Mouse (Mus musculus): ENCODE measurements around the gene Pnmt. TPM values are rescaled to one million over a fixed set of nuclear protein-coding genes. Genes with fewer than 3 reads are reported as not detected.

Gene Pnmt
- polyA plus RNA-seq, 1 experiment from 2014 or later, result 0.15 TPM

- ATAC-seq (ENCODE audit: low FRiP score, low read depth), result no peak
- 54% methylated on average over 8 of the region's 8 CpGs for WGBS
- 0 out of 2 replicates have a peak overlapping the region, but pooled peaks have one; percentile 1 for H3K4me3 ChIP-seq
- H3K27ac ChIP-seq (replicated peaks), result peak overlapping the region; percentile 8; the same call in 1 of the 2 replicates
- H3K4me2 ChIP-seq (replicated peaks), result peak overlapping the region; percentile 26
- 0 out of 2 replicates have a peak overlapping the region, but pooled peaks have one; percentile 12 for H3K9ac ChIP-seq (replicated peaks)
- H3K36me3 ChIP-seq, result no peaks in the 10 kb centered on the region
- peaks cover 33% of the 10 kb centered on the region for H3K4me1 ChIP-seq
- peaks cover 41% of the 10 kb centered on the region for H3K27me3 ChIP-seq
- H3K9me3 ChIP-seq, result no peaks in the 10 kb centered on the region
These were observed 22.6 kb downstream of the Pnmt start for GRCm38 (mm10) chr11:98408872-98409271.

- Histone ChIP-seq H3K9ac (replicated peaks) (0 out of 2 replicates have a peak overlapping the region, but pooled peaks have one; percentile 12), H3K4me2 (replicated peaks) (peak overlapping the region; percentile 26), H3K4me1 (peaks cover 38% of the 10 kb centered on the region), H3K27ac (replicated peaks) (peak overlapping the region; percentile 8; the same call in 1 of the 2 replicates), H3K4me3 (0 out of 2 replicates have a peak overlapping the region, but pooled peaks have one; percentile 1), H3K36me3 (no peaks in the 10 kb centered on the region), H3K27me3 (peaks cover 45% of the 10 kb centered on the region), H3K9me3 (no peaks in the 10 kb centered on the region)
- WGBS, result 0% methylated on average over 9 of the region's 10 CpGs
- ATAC-seq (ENCODE audit: low FRiP score, low read depth), result peak; percentile 59; the same call in 1 of the 2 replicates
These were observed 23.1 kb downstream of the Pnmt start for GRCm38 (mm10) chr11:98409341-98409822.

GRCm38 (mm10) chr11:98412273-98412796 is 26.1 kb downstream of the Pnmt start, which contains the start of gene Erbb2:
Erbb2 (plus strand) TSS chr11:98412470.
- no peaks in the 10 kb centered on the region for H3K9me3 ChIP-seq
- peak; percentile 70 for ATAC-seq (ENCODE audit: low FRiP score, low read depth)
- H3K4me1 ChIP-seq, result peaks cover 38% of the 10 kb centered on the region
- H3K4me2 ChIP-seq (replicated peaks), result peak within 1 kb of the TSS; percentile 97
- H3K27me3 ChIP-seq, result peaks cover 43% of the 10 kb centered on the region
- under 1% methylated on average over 46 of the region's 49 CpGs for WGBS
- H3K9ac ChIP-seq (replicated peaks), result peak within 1 kb of the TSS; percentile 80
- H3K36me3 ChIP-seq, result no peaks in the 10 kb centered on the region
- peak within 1 kb of the TSS; percentile 79 for H3K4me3 ChIP-seq
- peak within 1 kb of the TSS; percentile 67 for H3K27ac ChIP-seq (replicated peaks)

DNA sequence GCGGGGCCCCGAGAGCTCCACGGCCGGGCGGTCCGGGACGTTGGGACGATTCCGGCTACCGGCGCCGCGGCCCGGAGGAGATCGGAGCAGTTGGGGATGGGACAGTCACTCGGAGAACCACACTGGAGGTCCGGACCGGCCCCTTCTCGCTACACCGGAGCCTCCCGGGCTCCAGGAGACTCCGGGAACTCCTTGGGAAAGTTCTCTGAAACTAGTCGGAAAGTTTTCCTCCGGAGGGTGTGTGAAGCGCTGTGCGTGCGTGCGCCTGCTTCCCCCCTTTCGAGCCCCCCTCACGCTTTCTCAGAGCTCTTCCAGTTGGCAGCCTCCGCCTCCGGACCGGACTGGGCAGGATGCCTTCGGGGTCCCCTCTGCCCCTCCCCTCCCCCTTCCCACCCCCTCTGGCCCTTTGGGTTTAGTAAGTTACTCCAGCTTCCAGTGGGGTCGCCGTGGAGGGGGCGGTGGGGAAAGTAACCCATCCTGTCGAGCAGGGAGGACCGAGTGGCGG is 26.6 kb downstream of the Pnmt start:
- Histone ChIP-seq H3K27me3 (peaks cover 43% of the 10 kb centered on the region), H3K4me2 (replicated peaks) (peak overlapping the region; percentile 97), H3K27ac (replicated peaks) (peak overlapping the region; percentile 67), H3K4me1 (peaks cover 38% of the 10 kb centered on the region), H3K36me3 (no peaks in the 10 kb centered on the region), H3K4me3 (peak overlapping the region; percentile 79), H3K9ac (replicated peaks) (peak overlapping the region; percentile 80), H3K9me3 (no peaks in the 10 kb centered on the region)
- WGBS, result under 1% methylated on average over 40 of the region's 40 CpGs
- ATAC-seq (ENCODE audit: low FRiP score, low read depth), result peak; percentile 56

DNA sequence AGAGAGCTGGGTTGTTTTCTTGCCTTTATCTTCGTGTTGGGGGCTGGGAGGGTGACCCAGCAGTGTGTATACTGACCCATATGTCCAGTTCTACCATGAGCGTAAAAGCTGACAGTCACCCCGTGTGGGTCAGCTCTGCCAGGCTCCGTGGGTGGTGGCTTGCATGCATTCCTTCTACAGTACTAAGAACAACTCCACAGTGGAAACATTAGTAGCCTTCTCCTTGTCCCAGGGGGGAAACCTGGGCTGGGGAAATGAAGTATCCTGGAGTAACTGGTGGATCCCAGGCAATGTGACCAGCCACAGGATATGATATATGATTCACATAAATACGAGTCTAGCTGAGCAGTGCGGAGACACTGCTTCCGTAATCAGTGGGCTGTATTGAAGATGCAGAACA is 27.5 kb downstream of the Pnmt start:
- ATAC-seq (ENCODE audit: low FRiP score, low read depth), result no peak
- H3K4me2 ChIP-seq (replicated peaks), result peak overlapping the region; percentile 97
- H3K27me3 ChIP-seq, result peaks cover 43% of the 10 kb centered on the region
- peaks cover 37% of the 10 kb centered on the region for H3K4me1 ChIP-seq
- H3K9me3 ChIP-seq, result no peaks in the 10 kb centered on the region
- 27% methylated on average over 7 of the region's 7 CpGs for WGBS
- no peak overlapping the region for H3K27ac ChIP-seq (replicated peaks)
- H3K4me3 ChIP-seq, result peak overlapping the region; percentile 79
- H3K9ac ChIP-seq (replicated peaks), result peak overlapping the region; percentile 80; the same call in 1 of the 2 replicates
- no peaks in the 10 kb centered on the region for H3K36me3 ChIP-seq

DNA sequence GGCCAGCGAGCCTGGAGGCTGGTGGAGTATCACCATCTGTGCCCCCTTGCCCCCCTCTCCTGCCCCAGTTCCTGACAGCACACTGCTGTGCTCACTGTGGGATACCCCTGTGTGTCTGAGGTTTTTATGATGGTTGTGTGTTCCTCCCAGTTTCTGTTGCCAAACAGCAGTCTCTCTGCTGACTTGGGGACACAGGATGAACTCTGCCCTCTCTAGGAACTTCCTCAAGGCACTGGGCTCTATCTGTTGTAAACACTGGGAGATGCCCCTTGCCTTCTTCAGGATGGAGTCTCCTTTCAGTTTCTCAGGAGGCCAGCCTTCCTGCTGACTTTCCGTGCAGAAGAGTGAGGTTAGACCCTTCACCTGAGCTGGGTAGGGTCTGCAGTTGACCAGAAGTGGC is 27.9 kb downstream of the Pnmt start:
- Histone ChIP-seq H3K9ac (replicated peaks) (no peak overlapping the region), H3K4me1 (peaks cover 33% of the 10 kb centered on the region), H3K9me3 (no peaks in the 10 kb centered on the region), H3K4me2 (replicated peaks) (peak overlapping the region; percentile 97), H3K27ac (replicated peaks) (no peak overlapping the region), H3K4me3 (0 out of 2 replicates have a peak overlapping the region, but pooled peaks have one; percentile 3), H3K36me3 (no peaks in the 10 kb centered on the region), H3K27me3 (peaks cover 43% of the 10 kb centered on the region)
- 28% methylated on average over 2 of the region's 2 CpGs for WGBS
- ATAC-seq (ENCODE audit: low FRiP score, low read depth), result no peak

- no peak overlapping the region for H3K9ac ChIP-seq (replicated peaks)
- 88% methylated on average over 1 of the region's 1 CpGs for WGBS
- H3K4me1 ChIP-seq, result peaks cover 19% of the 10 kb centered on the region
- ATAC-seq (ENCODE audit: low FRiP score, low read depth), result no peak
- no peaks in the 10 kb centered on the region for H3K9me3 ChIP-seq
- H3K27me3 ChIP-seq, result peaks cover 22% of the 10 kb centered on the region
- H3K4me3 ChIP-seq, result no peak overlapping the region
- no peak overlapping the region for H3K27ac ChIP-seq (replicated peaks)
- no peaks in the 10 kb centered on the region for H3K36me3 ChIP-seq
- H3K4me2 ChIP-seq (replicated peaks), result no peak overlapping the region
These were observed 30.8 kb downstream of the Pnmt start for GRCm38 (mm10) chr11:98417074-98417473.

DNA sequence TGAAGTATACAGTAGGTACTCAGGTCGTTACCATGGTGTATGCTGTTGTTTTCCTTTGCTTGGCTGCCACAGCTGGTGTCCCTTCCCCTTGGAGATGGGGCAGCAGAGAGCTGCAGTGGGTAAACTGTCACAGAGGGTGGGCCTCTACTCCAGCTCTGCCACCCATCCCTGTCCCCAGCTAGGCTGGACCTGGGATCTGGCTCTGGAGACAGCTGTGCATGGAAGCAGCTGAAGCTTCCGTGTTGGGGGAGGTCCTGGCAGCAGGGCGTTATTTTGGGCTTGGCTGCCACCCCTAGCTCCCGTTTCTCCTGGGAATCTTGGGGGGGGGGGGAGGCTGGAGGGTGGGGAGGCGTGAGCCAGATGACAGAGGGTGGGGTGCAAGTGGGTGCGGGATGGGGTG is 32.0 kb downstream of the Pnmt start:
- Histone ChIP-seq H3K9me3 (no peaks in the 10 kb centered on the region), H3K4me3 (no peak overlapping the region), H3K27me3 (peaks cover 12% of the 10 kb centered on the region), H3K36me3 (no peaks in the 10 kb centered on the region), H3K9ac (replicated peaks) (no peak overlapping the region), H3K4me1 (peaks cover 11% of the 10 kb centered on the region), H3K4me2 (replicated peaks) (no peak overlapping the region), H3K27ac (replicated peaks) (no peak overlapping the region)
- 73% methylated on average over 6 of the region's 6 CpGs for WGBS
- ATAC-seq (ENCODE audit: low FRiP score, low read depth), result no peak

- H3K27me3 ChIP-seq, result peaks cover 6% of the 10 kb centered on the region
- H3K4me3 ChIP-seq, result no peak overlapping the region
- peaks cover 3% of the 10 kb centered on the region; the same call in 1 of the 2 replicates for H3K4me1 ChIP-seq
- no peak overlapping the region for H3K9ac ChIP-seq (replicated peaks)
- no peak overlapping the region for H3K4me2 ChIP-seq (replicated peaks)
- no peaks in the 10 kb centered on the region for H3K9me3 ChIP-seq
- no peak for ATAC-seq (ENCODE audit: low FRiP score, low read depth)
- no peaks in the 10 kb centered on the region for H3K36me3 ChIP-seq
- H3K27ac ChIP-seq (replicated peaks), result no peak overlapping the region
- WGBS, result 83% methylated on average over 10 of the region's 10 CpGs
These were observed 32.8 kb downstream of the Pnmt start for GRCm38 (mm10) chr11:98418939-98419547.

- H3K36me3 ChIP-seq, result peaks cover 8% of the 10 kb centered on the region; the same call in 1 of the 2 replicates
- H3K9ac ChIP-seq (replicated peaks), result no peak overlapping the region
- H3K4me2 ChIP-seq (replicated peaks), result no peak overlapping the region
- H3K4me3 ChIP-seq, result no peak overlapping the region
- H3K9me3 ChIP-seq, result no peaks in the 10 kb centered on the region
- 90% methylated on average over 7 of the region's 7 CpGs for WGBS
- no peaks in the 10 kb centered on the region for H3K4me1 ChIP-seq
- H3K27me3 ChIP-seq, result no peaks in the 10 kb centered on the region
- ATAC-seq (ENCODE audit: low FRiP score, low read depth), result no peak
- H3K27ac ChIP-seq (replicated peaks), result no peak overlapping the region
These were observed 40.3 kb downstream of the Pnmt start for GRCm38 (mm10) chr11:98426592-98426991.

DNA sequence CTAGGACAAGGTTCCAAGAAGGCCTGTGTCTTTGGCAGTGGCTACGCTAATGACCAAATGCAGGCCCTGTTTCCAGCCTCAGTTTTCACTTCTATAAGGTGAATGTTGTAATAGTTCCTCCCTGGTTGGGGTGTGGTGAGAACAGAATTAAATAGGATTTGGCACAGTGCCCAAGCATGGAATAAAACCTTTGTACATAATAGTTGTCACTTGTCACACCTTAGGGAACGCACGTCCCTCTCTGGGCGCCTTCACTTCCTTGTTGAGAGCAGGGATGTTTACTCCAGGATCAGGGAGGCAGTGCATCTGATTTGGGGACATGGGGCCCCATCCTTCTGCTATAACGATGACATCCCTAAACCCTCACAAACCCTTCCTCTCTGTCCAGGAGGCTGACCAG is 42.2 kb downstream of the Pnmt start:
- Histone ChIP-seq H3K4me1 (no peaks in the 10 kb centered on the region), H3K27ac (replicated peaks) (no peak overlapping the region), H3K27me3 (no peaks in the 10 kb centered on the region), H3K9me3 (no peaks in the 10 kb centered on the region), H3K36me3 (peaks cover 14% of the 10 kb centered on the region; the same call in 1 of the 2 replicates), H3K9ac (replicated peaks) (no peak overlapping the region), H3K4me2 (replicated peaks) (no peak overlapping the region), H3K4me3 (no peak overlapping the region)
- WGBS, result 87% methylated on average over 5 of the region's 5 CpGs
- ATAC-seq (ENCODE audit: low FRiP score, low read depth), result no peak
